Mouse (Mus musculus): ENCODE measurements around the gene Gm21188.
"Not testable (repeated sequence)": the region's sequence is repeated elsewhere in the genome, so short reads cannot be mapped to it uniquely, and the experiment has no call there.

DNA sequence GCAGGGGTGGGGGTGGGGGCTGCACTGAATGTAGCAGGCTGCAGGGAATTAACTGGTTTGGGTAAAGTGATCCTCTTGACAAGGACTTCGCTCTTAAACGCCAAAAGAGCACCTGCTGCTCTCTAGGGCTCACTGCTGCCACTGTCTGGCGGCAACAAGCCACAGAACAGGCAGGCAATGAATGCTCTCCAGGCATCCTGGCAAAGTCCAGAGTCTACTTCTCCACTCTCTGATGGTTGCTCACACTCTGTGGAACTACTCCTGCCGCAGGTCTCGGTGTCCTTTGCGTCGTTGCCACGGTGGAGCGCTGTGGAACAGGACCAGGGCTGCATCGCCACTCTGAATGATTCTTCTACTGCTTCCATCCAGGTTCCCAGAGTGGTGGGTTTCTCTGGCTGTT is 17.4 kb downstream of the Gm21188 start:
- TF ChIP-seq CTCF (IDR thresholded peaks at IDR 0.05; ENCODE audit: low read depth); EP300 (optimal IDR thresholded peaks at IDR 0.05): not testable (repeated sequence)
